Mouse (Mus musculus) spleen, adult 12 weeks (tissue): ENCODE results near the gene Ttc23.

Source experiments
- DNase-seq: peaks from one replicate; pipeline ENCODE4 v3.0.0; 2022; ENCODE audit warnings: low spot score

The Ttc23 gene

GRCm38 (mm10) chr7:67747731-67748305 lies 100.6 kb downstream of the Ttc23 start:
- DNase-seq = no peak

- no peak for DNase-seq
Observed at GRCm38 (mm10) chr7:67749441-67750239, 102.4 kb downstream of the Ttc23 start.

- DNase-seq = no peak
Observed at GRCm38 (mm10) chr7:67754606-67755005, 107.4 kb downstream of the Ttc23 start.

- no peak for DNase-seq
Observed at GRCm38 (mm10) chr7:67755366-67755765, 108.2 kb downstream of the Ttc23 start.

- DNase-seq = no peak
Observed at GRCm38 (mm10) chr7:67756636-67757035, 109.4 kb downstream of the Ttc23 start.

GRCm38 (mm10) chr7:67758506-67758857 lies 111.3 kb downstream of the Ttc23 start:
- no peak for DNase-seq

- no peak for DNase-seq
Observed at GRCm38 (mm10) chr7:67758858-67759628, 111.8 kb downstream of the Ttc23 start.

GRCm38 (mm10) chr7:67759629-67759995 lies 112.4 kb downstream of the Ttc23 start, which contains the start of gene Synm:
Synm (minus strand) TSS chr7:67759742.
- peak; percentile 47 for DNase-seq

GRCm38 (mm10) chr7:67763625-67764024 lies 116.4 kb downstream of the Ttc23 start:
- no peak for DNase-seq

GRCm38 (mm10) chr7:67768125-67768524 lies 120.9 kb downstream of the Ttc23 start:
- no peak for DNase-seq

GRCm38 (mm10) chr7:67769487-67769886 lies 122.3 kb downstream of the Ttc23 start:
- DNase-seq = no peak

GRCm38 (mm10) chr7:67772231-67772630 lies 125.0 kb downstream of the Ttc23 start:
- DNase-seq = no peak

- no peak for DNase-seq
Observed at GRCm38 (mm10) chr7:67775623-67776022, 128.4 kb downstream of the Ttc23 start.

- no peak for DNase-seq
Observed at GRCm38 (mm10) chr7:67776636-67777305, 129.6 kb downstream of the Ttc23 start.

- DNase-seq = no peak
Observed at GRCm38 (mm10) chr7:67787861-67788260, 140.7 kb downstream of the Ttc23 start.

- DNase-seq = peak; percentile 3
Observed at GRCm38 (mm10) chr7:67788713-67789112, 141.5 kb downstream of the Ttc23 start.

GRCm38 (mm10) chr7:67791256-67791655 lies 144.0 kb downstream of the Ttc23 start:
- no peak for DNase-seq

GRCm38 (mm10) chr7:67793449-67793848 lies 146.2 kb downstream of the Ttc23 start:
- no peak for DNase-seq

GRCm38 (mm10) chr7:67797065-67797464 lies 149.9 kb downstream of the Ttc23 start:
- no peak for DNase-seq

GRCm38 (mm10) chr7:67798476-67798875 lies 151.3 kb downstream of the Ttc23 start:
- no peak for DNase-seq

GRCm38 (mm10) chr7:67800547-67800946 lies 153.3 kb downstream of the Ttc23 start:
- DNase-seq = no peak

GRCm38 (mm10) chr7:67801022-67801421 lies 153.8 kb downstream of the Ttc23 start:
- no peak for DNase-seq
